Mouse (Mus musculus): Measurements from ENCODE around the gene Fbxo33. TPM values are rescaled to one million over a fixed set of nuclear protein-coding genes. Genes with fewer than 3 reads are reported as not detected.

The Fbxo33 gene
- polyA plus RNA-seq, 1 experiment from 2014 or later, result 10.0 TPM

DNA sequence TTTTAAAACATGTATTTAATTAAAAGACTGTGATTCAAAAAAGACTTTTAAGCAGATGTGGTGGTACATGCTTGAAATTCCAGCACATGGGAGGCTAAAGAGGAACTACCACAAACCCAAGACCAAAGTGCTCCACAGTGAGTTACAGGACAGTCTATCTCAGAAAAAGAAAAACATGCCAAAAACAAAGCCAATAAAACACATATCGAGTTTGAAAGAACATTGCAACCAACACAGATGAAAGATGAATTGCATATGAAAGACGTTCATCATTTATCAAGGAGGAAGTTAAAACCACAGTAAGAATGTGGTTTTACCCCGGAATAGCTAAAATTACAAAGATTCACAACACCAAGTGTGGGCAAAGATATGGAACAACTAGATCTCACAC is 12.5 kb downstream of the Fbxo33 start:
- DNase-seq (ENCODE audit: low spot score), result no peak
- no peak for ATAC-seq (replicated peaks; ENCODE audit: low FRiP score, low TSS enrichment, low read depth)
- Histone ChIP-seq H3K9me3 (ENCODE audit: control insufficient read depth, low read length) (no peaks in the 10 kb centered on the region), H3K36me3 (ENCODE audit: control insufficient read depth, insufficient read depth, low read length) (peaks cover 18% of the 10 kb centered on the region), H3K4me3 (ENCODE audit: low read depth, low read length) (no peak overlapping the region), H3K9ac (ENCODE audit: low read length) (no peak overlapping the region), H3K4me2 (ENCODE audit: low read length) (no peak overlapping the region), H3K4me1 (replicated peaks; ENCODE audit: control insufficient read depth, insufficient read depth, low read length) (no peaks in the 10 kb centered on the region), H3K27ac (ENCODE audit: low read depth) (no peak overlapping the region), H3K27me3 (replicated peaks; ENCODE audit: control insufficient read depth, insufficient read depth, low read length) (no peaks in the 10 kb centered on the region)
- WGBS, result 80% methylated on average over 3 of the region's 3 CpGs

DNA sequence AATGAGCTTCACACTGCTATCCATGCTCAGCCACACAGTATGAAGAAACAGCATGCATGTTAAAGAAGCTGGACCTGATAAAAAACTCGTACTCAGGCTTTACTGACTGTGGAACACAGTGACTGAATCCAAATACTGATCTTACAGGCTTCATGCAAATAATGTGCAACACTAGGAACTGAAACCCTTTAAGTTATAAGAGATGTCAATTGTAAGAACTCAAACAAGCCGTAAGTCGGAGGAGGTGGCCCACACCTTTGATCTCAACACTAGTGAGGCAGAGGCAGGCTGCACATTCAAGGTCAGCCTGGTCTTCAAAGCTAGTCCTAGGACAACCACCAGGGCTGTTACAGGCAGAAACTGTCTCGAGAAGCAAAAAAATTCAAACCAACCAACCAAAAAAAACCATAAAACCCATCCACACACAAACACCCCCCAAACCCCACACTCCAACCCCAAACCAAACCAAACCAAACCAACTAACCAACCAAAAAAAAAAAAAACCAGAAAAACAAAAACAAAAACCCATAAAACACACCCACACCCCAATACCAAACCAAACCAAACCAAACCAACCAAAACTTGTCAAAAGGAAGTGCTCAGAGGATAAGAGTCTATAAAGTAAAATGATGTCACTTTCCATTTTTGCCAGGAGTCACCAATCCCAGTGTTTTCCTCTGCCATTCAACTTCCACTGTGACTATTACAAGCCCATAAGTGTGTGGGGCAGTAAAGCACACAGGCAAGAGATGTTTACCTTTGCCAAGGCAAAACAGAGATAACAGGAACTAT is 13.1 kb downstream of the Fbxo33 start:
- DNase-seq (ENCODE audit: low spot score), result no peak
- H3K4me2 ChIP-seq (ENCODE audit: low read length), result no peak overlapping the region
- H3K9ac ChIP-seq (ENCODE audit: low read length), result no peak overlapping the region
- 82% methylated on average over 4 of the region's 4 CpGs for WGBS
- H3K27me3 ChIP-seq (replicated peaks; ENCODE audit: control insufficient read depth, insufficient read depth, low read length), result no peaks in the 10 kb centered on the region
- no peaks in the 10 kb centered on the region for H3K4me1 ChIP-seq (replicated peaks; ENCODE audit: control insufficient read depth, insufficient read depth, low read length)
- H3K9me3 ChIP-seq (ENCODE audit: control insufficient read depth, low read length), result no peaks in the 10 kb centered on the region
- H3K4me3 ChIP-seq (ENCODE audit: low read depth, low read length), result no peak overlapping the region
- ATAC-seq (replicated peaks; ENCODE audit: low FRiP score, low TSS enrichment, low read depth), result no peak
- H3K27ac ChIP-seq (ENCODE audit: low read depth), result no peak overlapping the region
- H3K36me3 ChIP-seq (ENCODE audit: control insufficient read depth, insufficient read depth, low read length), result peaks cover 20% of the 10 kb centered on the region

GRCm38 (mm10) chr12:59205571-59205970 is 14.0 kb downstream of the Fbxo33 start:
- 88% methylated on average over 6 of the region's 6 CpGs for WGBS
- Histone ChIP-seq H3K9ac (ENCODE audit: low read length) (no peak overlapping the region), H3K4me2 (ENCODE audit: low read length) (no peak overlapping the region), H3K27ac (ENCODE audit: low read depth) (no peak overlapping the region), H3K36me3 (ENCODE audit: control insufficient read depth, insufficient read depth, low read length) (peaks cover 28% of the 10 kb centered on the region), H3K9me3 (ENCODE audit: control insufficient read depth, low read length) (no peaks in the 10 kb centered on the region), H3K4me1 (replicated peaks; ENCODE audit: control insufficient read depth, insufficient read depth, low read length) (no peaks in the 10 kb centered on the region), H3K27me3 (replicated peaks; ENCODE audit: control insufficient read depth, insufficient read depth, low read length) (no peaks in the 10 kb centered on the region), H3K4me3 (ENCODE audit: low read depth, low read length) (no peak overlapping the region)
- ATAC-seq (replicated peaks; ENCODE audit: low FRiP score, low TSS enrichment, low read depth), result no peak
- no peak for DNase-seq (ENCODE audit: low spot score)

GRCm38 (mm10) chr12:59199361-59199760 is 20.2 kb downstream of the Fbxo33 start:
- no peak overlapping the region for H3K9ac ChIP-seq (ENCODE audit: low read length)
- no peak overlapping the region for H3K27ac ChIP-seq (ENCODE audit: low read depth)
- H3K36me3 ChIP-seq (ENCODE audit: control insufficient read depth, insufficient read depth, low read length), result peaks cover 36% of the 10 kb centered on the region
- no peak for ATAC-seq (replicated peaks; ENCODE audit: low FRiP score, low TSS enrichment, low read depth)
- DNase-seq (ENCODE audit: low spot score), result no peak
- no peak overlapping the region for H3K4me3 ChIP-seq (ENCODE audit: low read depth, low read length)
- H3K4me1 ChIP-seq (replicated peaks; ENCODE audit: control insufficient read depth, insufficient read depth, low read length), result no peaks in the 10 kb centered on the region
- H3K4me2 ChIP-seq (ENCODE audit: low read length), result no peak overlapping the region
- H3K9me3 ChIP-seq (ENCODE audit: control insufficient read depth, low read length), result no peaks in the 10 kb centered on the region
- H3K27me3 ChIP-seq (replicated peaks; ENCODE audit: control insufficient read depth, insufficient read depth, low read length), result no peaks in the 10 kb centered on the region
- WGBS, result 88% methylated on average over 2 of the region's 2 CpGs

DNA sequence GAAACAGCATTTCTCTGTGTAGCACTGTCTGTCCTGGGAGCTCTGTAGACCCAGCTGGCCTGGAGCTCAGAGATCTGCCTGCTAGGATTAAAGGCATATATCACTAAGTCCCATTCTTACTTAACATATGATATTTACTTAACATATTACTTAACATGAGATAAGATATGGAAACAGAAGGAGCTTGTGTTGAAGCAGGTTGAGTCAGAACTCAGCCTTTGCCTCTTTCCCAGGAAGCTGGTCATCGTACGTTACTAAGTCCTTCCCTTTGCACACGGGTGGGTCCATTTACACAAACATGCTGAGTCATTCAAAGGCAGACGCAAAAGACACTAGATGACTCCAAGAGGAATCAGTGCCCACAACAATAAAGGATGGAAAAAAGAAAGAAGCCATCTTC is 20.8 kb downstream of the Fbxo33 start:
- DNase-seq (ENCODE audit: low spot score), result no peak
- peak; percentile 75 for ATAC-seq (replicated peaks; ENCODE audit: low FRiP score, low TSS enrichment, low read depth)
- no peaks in the 10 kb centered on the region for H3K27me3 ChIP-seq (replicated peaks; ENCODE audit: control insufficient read depth, insufficient read depth, low read length)
- H3K36me3 ChIP-seq (ENCODE audit: control insufficient read depth, insufficient read depth, low read length), result peaks cover 30% of the 10 kb centered on the region
- no peak overlapping the region for H3K4me2 ChIP-seq (ENCODE audit: low read length)
- H3K9ac ChIP-seq (ENCODE audit: low read length), result no peak overlapping the region
- H3K4me1 ChIP-seq (replicated peaks; ENCODE audit: control insufficient read depth, insufficient read depth, low read length), result no peaks in the 10 kb centered on the region
- H3K4me3 ChIP-seq (ENCODE audit: low read depth, low read length), result no peak overlapping the region
- no peaks in the 10 kb centered on the region for H3K9me3 ChIP-seq (ENCODE audit: control insufficient read depth, low read length)
- H3K27ac ChIP-seq (ENCODE audit: low read depth), result no peak overlapping the region
- WGBS, result 53% methylated on average over 4 of the region's 4 CpGs

GRCm38 (mm10) chr12:59195941-59196340 is 23.6 kb downstream of the Fbxo33 start:
- WGBS, result 83% methylated on average over 4 of the region's 4 CpGs
- no peaks in the 10 kb centered on the region for H3K27me3 ChIP-seq (replicated peaks; ENCODE audit: control insufficient read depth, insufficient read depth, low read length)
- no peaks in the 10 kb centered on the region for H3K9me3 ChIP-seq (ENCODE audit: control insufficient read depth, low read length)
- DNase-seq (ENCODE audit: low spot score) (no peak), ATAC-seq (replicated peaks; ENCODE audit: low FRiP score, low TSS enrichment, low read depth) (no peak)
- H3K4me1 ChIP-seq (replicated peaks; ENCODE audit: control insufficient read depth, insufficient read depth, low read length), result no peaks in the 10 kb centered on the region
- H3K4me3 ChIP-seq (ENCODE audit: low read depth, low read length), result no peak overlapping the region
- H3K36me3 ChIP-seq (ENCODE audit: control insufficient read depth, insufficient read depth, low read length), result peaks cover 28% of the 10 kb centered on the region
- H3K9ac ChIP-seq (ENCODE audit: low read length), result no peak overlapping the region
- H3K4me2 ChIP-seq (ENCODE audit: low read length), result no peak overlapping the region
- H3K27ac ChIP-seq (ENCODE audit: low read depth), result no peak overlapping the region

DNA sequence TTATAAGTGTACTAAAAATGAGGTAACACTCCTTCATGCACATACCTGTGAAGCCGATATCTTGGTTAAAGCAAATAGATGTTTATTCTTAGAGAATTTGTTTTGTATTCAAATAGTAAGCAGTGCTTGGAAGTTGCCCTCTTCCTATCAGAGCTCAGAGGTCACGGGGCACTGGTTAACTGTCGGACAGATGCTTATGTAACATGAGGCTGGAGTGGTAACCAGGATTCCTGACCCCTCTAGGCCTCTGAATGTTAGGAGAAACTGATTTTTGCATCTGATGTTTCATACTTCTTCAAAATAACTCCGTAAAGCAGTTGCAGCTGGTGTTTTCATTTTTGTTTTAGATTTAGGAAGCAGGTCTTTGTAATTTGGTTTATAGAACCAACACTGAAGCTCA is 24.5 kb downstream of the Fbxo33 start:
- no peak for DNase-seq (ENCODE audit: low spot score)
- Histone ChIP-seq H3K4me2 (ENCODE audit: low read length) (no peak overlapping the region), H3K27ac (ENCODE audit: low read depth) (no peak overlapping the region), H3K4me3 (ENCODE audit: low read depth, low read length) (no peak overlapping the region), H3K9me3 (ENCODE audit: control insufficient read depth, low read length) (no peaks in the 10 kb centered on the region), H3K36me3 (ENCODE audit: control insufficient read depth, insufficient read depth, low read length) (peaks cover 27% of the 10 kb centered on the region; the same call in 1 of the 2 replicates), H3K9ac (ENCODE audit: low read length) (no peak overlapping the region), H3K27me3 (replicated peaks; ENCODE audit: control insufficient read depth, insufficient read depth, low read length) (no peaks in the 10 kb centered on the region), H3K4me1 (replicated peaks; ENCODE audit: control insufficient read depth, insufficient read depth, low read length) (no peaks in the 10 kb centered on the region)
- ATAC-seq (replicated peaks; ENCODE audit: low FRiP score, low TSS enrichment, low read depth), result no peak
- WGBS, result 73% methylated on average over 4 of the region's 4 CpGs

GRCm38 (mm10) chr12:59194341-59195003 is 25.1 kb downstream of the Fbxo33 start:
- Histone ChIP-seq H3K9me3 (ENCODE audit: control insufficient read depth, low read length) (no peaks in the 10 kb centered on the region), H3K9ac (ENCODE audit: low read length) (no peak overlapping the region), H3K4me2 (ENCODE audit: low read length) (no peak overlapping the region), H3K4me3 (ENCODE audit: low read depth, low read length) (no peak overlapping the region), H3K36me3 (ENCODE audit: control insufficient read depth, insufficient read depth, low read length) (peaks cover 27% of the 10 kb centered on the region; the same call in 1 of the 2 replicates), H3K27me3 (replicated peaks; ENCODE audit: control insufficient read depth, insufficient read depth, low read length) (no peaks in the 10 kb centered on the region), H3K4me1 (replicated peaks; ENCODE audit: control insufficient read depth, insufficient read depth, low read length) (no peaks in the 10 kb centered on the region), H3K27ac (ENCODE audit: low read depth) (no peak overlapping the region)
- ATAC-seq (replicated peaks; ENCODE audit: low FRiP score, low TSS enrichment, low read depth) (no peak), DNase-seq (ENCODE audit: low spot score) (no peak)
- WGBS, result 74% methylated on average over 9 of the region's 9 CpGs

DNA sequence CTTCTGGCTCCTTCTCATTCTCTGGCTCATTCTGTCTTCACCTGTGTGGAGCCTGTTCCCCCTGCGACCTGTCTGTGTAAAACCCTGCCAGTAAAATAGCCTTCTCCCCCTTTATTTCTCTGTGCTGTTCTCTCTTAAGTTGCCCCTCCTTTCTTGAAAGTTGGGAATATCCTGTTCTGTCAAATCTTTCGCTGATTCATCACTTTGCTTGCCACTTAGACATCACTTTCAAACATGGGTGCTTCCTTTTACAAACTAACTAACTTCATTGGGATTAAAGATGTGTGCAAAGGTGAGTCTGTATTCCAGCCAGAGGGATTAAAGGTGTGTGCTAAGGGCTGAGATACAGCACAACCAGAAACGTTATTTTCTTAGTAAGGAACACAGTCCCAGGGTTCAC is 25.9 kb downstream of the Fbxo33 start:
- Histone ChIP-seq H3K4me2 (ENCODE audit: low read length) (no peak overlapping the region), H3K4me1 (replicated peaks; ENCODE audit: control insufficient read depth, insufficient read depth, low read length) (no peaks in the 10 kb centered on the region), H3K4me3 (ENCODE audit: low read depth, low read length) (no peak overlapping the region), H3K36me3 (ENCODE audit: control insufficient read depth, insufficient read depth, low read length) (peaks cover 31% of the 10 kb centered on the region), H3K9me3 (ENCODE audit: control insufficient read depth, low read length) (no peaks in the 10 kb centered on the region), H3K9ac (ENCODE audit: low read length) (no peak overlapping the region), H3K27ac (ENCODE audit: low read depth) (no peak overlapping the region), H3K27me3 (replicated peaks; ENCODE audit: control insufficient read depth, insufficient read depth, low read length) (no peaks in the 10 kb centered on the region)
- WGBS, result 82% methylated on average over 3 of the region's 3 CpGs
- DNase-seq (ENCODE audit: low spot score), result no peak
- no peak for ATAC-seq (replicated peaks; ENCODE audit: low FRiP score, low TSS enrichment, low read depth)

Measured in intestine, embryonic 14.5 days (tissue).